Mouse (Mus musculus) heart, postnatal 0 days (tissue): ENCODE measurements around the gene Agtrap.

Source experiments
- CTCF ChIP-seq: IDR thresholded peaks from 2 replicates; pipeline ENCODE4 v1.5.1; 2016; ENCODE audit warnings: antibody characterized with exemption, control low read depth, low read depth
- EP300 ChIP-seq: IDR thresholded peaks from 2 replicates; pipeline ENCODE4 v1.6.1; 2016; ENCODE audit warnings: antibody characterized with exemption, low read depth

GRCm38 (mm10) chr4:148075259-148075658 is 12.6 kb downstream of the Agtrap start:
- TF ChIP-seq CTCF (no peak), EP300 (no peak)
